Mouse (Mus musculus) embryonic stem cell, embryonic (primary cell): Measurements from ENCODE around the gene Dnajc2.

Experiments
- CTCF ChIA-PET, 4 experiments: fragments of 300-600 bp in 2 of 4; fragments of 350-600 bp in 2 of 4; sonication (Branson Sonifier 250); formaldehyde crosslinking; loops; one replicate each; lab custom pipeline; 2022; ENCODE audit warnings: inconsistent platforms in 2 of 4; lab: Charles Lee
- POLR2A ChIA-PET, 4 experiments: fragments of 300-600 bp in 2 of 4; fragments of 350-600 bp in 2 of 4; sonication (Branson Sonifier 250); formaldehyde crosslinking; loops; one replicate each; lab custom pipeline; 2022; ENCODE audit warnings: antibody characterized with exemption in 4 of 4, inconsistent platforms in 1 of 4; lab: Charles Lee

Dnajc2 gene

DNA sequence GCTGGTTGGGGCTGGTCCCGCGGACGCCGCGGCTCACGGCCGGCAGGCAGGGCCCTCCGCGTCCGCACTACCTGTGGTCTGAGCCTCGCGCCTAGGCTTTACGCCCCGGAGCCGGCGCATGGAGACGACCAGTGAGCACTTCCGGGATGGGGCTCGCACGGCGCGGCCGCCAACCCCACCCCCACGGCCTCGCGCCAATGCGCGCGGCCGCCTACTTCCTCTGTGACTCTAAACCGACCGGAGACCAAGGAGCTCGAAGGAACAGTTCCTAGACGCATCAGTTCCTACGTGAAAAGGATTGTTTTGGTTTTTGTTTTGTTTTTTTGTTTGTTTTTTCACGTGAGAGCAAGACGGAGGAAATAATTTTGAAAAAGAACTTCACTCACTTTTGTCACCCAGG, at the start of gene Dnajc2, which contains the start of gene Psmc2:
Dnajc2 (minus strand) TSS at position 199 of the 400 bp plus-strand sequence.
Psmc2 (plus strand) TSS at position 231 of the 400 bp plus-strand sequence.
- ChIA-PET CTCF (interaction anchor here in 2 of 4 experiments (0.6 to 1.0 kb wide), 3 partner anchors 9 to 145 kb away, joined by 3 to 6 read pairs (median 3); partner anchors contain the start of gene Armc10 (in 1 of the 2)), POLR2A (interaction anchor here in 3 of 4 experiments (0.5 to 3.3 kb wide), 28 partner anchors 8 to 1630 kb away, joined by 3 to 20 read pairs (median 4); partner anchors contain the start of genes Armc10 (in 2 of the 3), Napepld (in 2 of the 3) and Fbxl13 (in 1 of the 3))

DNA sequence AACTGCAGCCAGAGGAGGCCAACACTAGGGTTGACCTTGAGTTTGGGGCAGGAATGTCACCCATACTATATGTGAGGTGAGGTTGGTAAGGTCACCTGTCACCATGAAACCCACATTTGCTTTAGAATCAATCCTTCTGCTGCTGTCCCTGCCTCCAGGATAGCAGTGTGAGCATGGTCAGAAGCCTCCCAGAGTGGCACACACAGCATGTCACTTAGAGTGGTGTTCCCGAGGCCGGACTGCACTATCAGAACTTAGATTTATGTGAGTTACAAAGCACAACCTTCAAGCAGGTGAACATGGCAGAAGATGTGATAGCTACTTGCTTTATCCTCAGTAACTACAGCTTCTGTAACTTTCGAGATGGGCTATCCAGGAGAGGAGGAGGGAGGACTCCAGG, 46.7 kb upstream of the Dnajc2 start:
- ChIA-PET POLR2A (no interaction called here), CTCF (no interaction called here)

DNA sequence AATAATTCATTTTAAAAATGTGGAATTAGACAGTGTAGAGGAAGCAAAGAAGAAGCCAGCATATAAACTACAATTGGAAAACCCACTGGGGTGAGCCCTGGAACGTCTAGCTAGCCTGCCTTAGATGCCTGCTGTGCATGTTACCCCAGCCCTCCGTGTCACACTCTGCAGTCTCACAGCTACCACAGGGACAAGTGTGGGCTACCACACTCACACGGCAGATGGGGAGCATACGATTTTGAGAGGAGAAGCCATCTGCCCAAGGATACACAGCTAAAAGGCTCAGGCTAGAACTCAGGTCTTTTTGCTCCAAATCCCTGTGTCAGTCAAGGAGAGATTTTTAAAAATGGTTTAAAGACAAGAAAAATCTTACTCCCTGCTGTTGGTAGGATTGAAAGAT, 43.8 kb upstream of the Dnajc2 start:
- CTCF ChIA-PET, result interaction anchor here in 1 of 4 experiments (0.7 kb wide), 1 partner anchor 411 kb away, joined by 3 read pairs; no protein-coding TSS in a partner anchor

DNA sequence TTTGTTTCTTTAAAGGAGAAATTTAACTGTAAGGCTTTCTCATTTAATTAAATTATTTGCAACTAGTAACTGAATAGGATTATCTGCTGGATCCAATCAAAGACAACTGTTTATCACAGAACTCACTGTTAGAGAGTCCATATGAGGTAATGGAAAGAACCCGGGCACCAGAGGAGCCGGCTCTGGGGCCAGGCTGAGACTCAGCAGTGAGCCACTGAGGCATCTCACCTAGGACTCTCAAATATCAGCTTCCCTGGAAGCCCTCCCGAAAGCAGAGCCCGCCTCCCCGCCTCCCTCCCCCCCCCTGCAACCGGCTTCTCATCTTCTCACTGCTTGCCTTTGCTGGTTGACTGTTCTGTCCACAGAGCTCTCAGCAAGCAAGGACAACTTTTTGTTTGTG, 42.6 kb upstream of the Dnajc2 start:
- CTCF ChIA-PET, result interaction anchor here in 2 of 4 experiments (1.0 to 2.4 kb wide), 2 partner anchors 8 kb away, joined by 6 to 14 read pairs; no protein-coding TSS in a partner anchor
- POLR2A ChIA-PET, result interaction anchor here in 3 of 4 experiments (0.6 to 2.1 kb wide), 6 partner anchors 14 to 152 kb away, joined by 3 to 8 read pairs (median 6); no protein-coding TSS in a partner anchor

More for the DNA sequence above, 43.8 kb upstream of the Dnajc2 start:
- POLR2A ChIA-PET, result interaction anchor here in 1 of 4 experiments (0.7 kb wide), 1 partner anchor 315 kb away, joined by 3 read pairs; no protein-coding TSS in a partner anchor

DNA sequence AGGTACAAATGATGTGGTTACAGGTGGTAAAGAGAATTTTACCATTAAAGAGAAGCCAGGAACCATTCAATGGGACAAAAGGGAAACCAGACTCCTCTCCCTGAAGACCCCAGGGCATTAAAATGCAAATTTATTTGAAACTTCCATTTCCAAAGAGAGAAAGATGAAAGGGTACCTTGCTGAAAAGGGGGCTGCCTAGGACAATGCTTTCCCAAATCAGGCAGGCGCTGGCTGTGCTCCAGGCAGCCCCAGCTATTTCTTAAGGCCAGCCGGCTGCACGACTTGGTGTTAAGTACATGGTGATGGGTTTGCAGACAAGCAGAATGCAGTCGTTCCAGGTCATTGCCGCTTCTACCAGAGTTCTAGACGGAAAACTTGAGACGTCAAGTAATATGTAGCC, 41.3 kb upstream of the Dnajc2 start:
- POLR2A ChIA-PET, result interaction anchor here (0.5 to 2.1 kb wide), 18 partner anchors 10 to 858 kb away, joined by 3 to 8 read pairs (median 3); partner anchors contain the start of gene Napepld (in 1 of the 4)
- CTCF ChIA-PET, result interaction anchor here in 3 of 4 experiments (1.0 to 3.4 kb wide), 6 partner anchors 10 to 12 kb away, joined by 3 to 14 read pairs (median 8); no protein-coding TSS in a partner anchor

DNA sequence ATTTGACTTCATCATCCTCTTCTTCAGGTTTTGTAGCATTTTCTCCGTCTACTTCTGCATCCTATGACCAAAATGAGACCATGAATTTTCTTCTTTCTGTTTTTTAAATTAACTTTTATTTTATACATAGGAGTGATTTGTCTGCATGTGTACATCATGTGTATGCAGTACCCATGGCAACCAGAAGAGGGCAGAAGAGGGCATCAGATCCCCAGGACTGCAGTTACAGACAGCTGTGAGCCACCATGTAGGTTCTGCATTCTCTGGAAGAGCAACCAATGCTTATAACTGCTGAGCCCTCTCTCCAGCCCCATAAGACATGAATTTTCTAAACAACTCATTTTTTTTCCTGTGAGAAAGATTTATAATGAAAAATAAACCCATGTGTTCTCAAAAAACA, 28.9 kb upstream of the Dnajc2 start:
- ChIA-PET CTCF (interaction anchor here (0.5 to 2.1 kb wide), 21 partner anchors 9 to 675 kb away, joined by 3 to 10 read pairs (median 4); partner anchors contain the start of genes Armc10 (in 1 of the 4) and Fbxl13 (in 1 of the 4)), POLR2A (interaction anchor here in 3 of 4 experiments (0.9 to 1.1 kb wide), 3 partner anchors 11 to 13 kb away, joined by 3 to 5 read pairs (median 3); no protein-coding TSS in a partner anchor)

GRCm38 (mm10) chr5:21810924-21811323, 25.9 kb upstream of the Dnajc2 start:
- CTCF ChIA-PET, result no interaction called here
- POLR2A ChIA-PET, result interaction anchor here in 3 of 4 experiments (0.7 to 2.3 kb wide), 10 partner anchors 12 to 278 kb away, joined by 3 to 9 read pairs (median 3); partner anchors contain the start of gene Napepld (in 1 of the 3)

- ChIA-PET POLR2A (interaction anchor here in 3 of 4 experiments (0.6 to 1.3 kb wide), 6 partner anchors 13 to 296 kb away, joined by 3 to 4 read pairs (median 4); no protein-coding TSS in a partner anchor), CTCF (no interaction called here)
These were observed 19.8 kb upstream of the Dnajc2 start for GRCm38 (mm10) chr5:21804837-21805236.

GRCm38 (mm10) chr5:21803691-21804188, 18.7 kb upstream of the Dnajc2 start:
- CTCF ChIA-PET, result no interaction called here
- POLR2A ChIA-PET, result interaction anchor here in 2 of 4 experiments (0.9 to 2.9 kb wide), 9 partner anchors 11 to 125 kb away, joined by 3 to 24 read pairs (median 3); no protein-coding TSS in a partner anchor

- ChIA-PET CTCF (interaction anchor here in 2 of 4 experiments (1.0 to 1.1 kb wide), 2 partner anchors 11 to 12 kb away, joined by 3 to 4 read pairs; no protein-coding TSS in a partner anchor), POLR2A (interaction anchor here in 2 of 4 experiments (0.9 to 2.9 kb wide), 13 partner anchors 9 to 125 kb away, joined by 3 to 24 read pairs (median 4); partner anchors contain the start of genes Dnajc2 (in 1 of the 2) and Psmc2 (in 1 of the 2))
These were observed 17.9 kb upstream of the Dnajc2 start for GRCm38 (mm10) chr5:21802907-21803306.

GRCm38 (mm10) chr5:21792166-21792565, 7.1 kb upstream of the Dnajc2 start:
- CTCF ChIA-PET, result interaction anchor here in 1 of 4 experiments (1.0 to 1.4 kb wide), 2 partner anchors 57 to 1459 kb away, joined by 3 read pairs; no protein-coding TSS in a partner anchor
- POLR2A ChIA-PET, result interaction anchor here in 3 of 4 experiments (0.6 to 3.1 kb wide), 47 partner anchors 8 to 1641 kb away, joined by 3 to 24 read pairs (median 4); partner anchors contain the start of genes Armc10 (in 2 of the 3), Fbxl13 (in 2 of the 3), Napepld (in 2 of the 3) and Pmpcb (in 2 of the 3)

DNA sequence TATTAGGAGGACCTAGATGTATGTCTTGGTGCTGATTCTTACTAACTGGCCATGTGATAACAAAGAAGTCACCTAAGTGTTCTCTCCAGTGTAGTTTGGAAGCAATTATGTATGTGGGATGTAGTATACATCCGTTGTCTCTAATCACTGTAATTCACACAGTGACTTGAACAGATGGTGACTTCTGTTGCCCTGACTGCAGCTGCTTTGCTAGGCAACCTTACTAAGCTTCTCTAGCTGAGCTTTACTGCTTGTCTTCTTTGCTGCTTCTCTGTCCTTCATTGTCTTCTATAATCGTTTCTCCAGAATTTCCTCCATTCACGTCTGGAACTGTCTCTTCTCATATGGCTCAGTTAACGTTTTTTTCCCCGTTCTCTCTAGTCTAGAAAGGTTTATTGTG, 4.0 kb upstream of the Dnajc2 start:
- CTCF ChIA-PET, result no interaction called here

GRCm38 (mm10) chr5:21787186-21788105, 2.4 kb upstream of the Dnajc2 start:
- CTCF ChIA-PET, result interaction anchor here in 1 of 4 experiments (0.6 kb wide), 1 partner anchor 127 kb away, joined by 3 read pairs; no protein-coding TSS in a partner anchor
- POLR2A ChIA-PET, result interaction anchor here in 3 of 4 experiments (0.6 to 2.4 kb wide), 17 partner anchors 12 to 737 kb away, joined by 3 to 10 read pairs (median 5); partner anchors contain the start of genes Armc10 (in 1 of the 3), Fbxl13 (in 1 of the 3) and Napepld (in 1 of the 3)

More for the DNA sequence above, 4.0 kb upstream of the Dnajc2 start:
- POLR2A ChIA-PET, result interaction anchor here in 1 of 4 experiments (2.1 kb wide), 1 partner anchor 88 kb away, joined by 5 read pairs; the partner anchor contains the start of gene Napepld

DNA sequence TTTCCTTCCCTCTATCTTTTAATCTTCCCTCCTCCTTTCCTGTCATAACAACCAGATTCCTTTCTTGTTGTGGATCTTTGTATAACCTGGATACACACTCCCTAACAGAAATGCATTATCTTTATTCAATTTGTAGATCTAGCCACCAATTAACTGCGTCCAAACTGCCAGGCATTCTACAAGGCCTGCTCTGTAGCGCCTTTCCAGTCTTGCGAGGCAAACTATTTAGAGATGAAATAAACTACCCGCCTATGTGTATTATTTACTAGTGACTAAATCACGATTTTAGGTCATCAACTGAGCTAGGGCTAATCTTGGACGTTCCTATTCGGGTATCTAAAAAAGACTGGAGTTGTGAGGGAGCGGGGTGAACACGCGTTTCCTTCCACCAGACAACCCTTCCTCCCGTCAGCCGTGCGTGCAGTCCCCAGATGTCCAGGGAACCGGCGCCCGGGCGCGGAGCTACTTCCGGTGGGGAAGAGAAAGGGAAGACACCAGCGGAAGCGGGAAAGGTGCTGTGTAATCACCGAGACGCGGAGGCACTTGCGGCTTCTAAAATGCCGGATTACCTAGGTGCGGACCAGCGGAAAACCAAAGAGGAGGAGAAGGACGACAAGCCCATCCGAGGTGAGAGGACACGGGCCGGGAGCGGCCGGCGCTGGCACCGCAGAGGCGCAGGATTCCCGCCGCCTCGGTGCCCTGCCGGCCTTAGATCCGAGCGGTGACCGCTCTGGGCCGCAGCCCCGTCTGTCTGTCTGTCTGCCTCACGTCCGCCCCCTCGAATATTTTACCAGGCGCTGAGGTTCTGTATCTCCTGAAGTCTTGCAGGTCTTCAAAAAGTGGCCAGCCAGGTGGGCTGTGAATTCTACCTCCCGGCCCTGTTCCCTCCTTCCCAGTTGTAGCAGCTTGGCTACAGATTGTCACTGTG, 1.5 kb upstream of the Dnajc2 start:
- POLR2A ChIA-PET, result interaction anchor here in 3 of 4 experiments (0.5 to 2.4 kb wide), 24 partner anchors 10 to 737 kb away, joined by 3 to 10 read pairs (median 4); partner anchors contain the start of genes Armc10 (in 1 of the 3), Fbxl13 (in 1 of the 3) and Napepld (in 1 of the 3)
- CTCF ChIA-PET, result interaction anchor here in 1 of 4 experiments (0.6 kb wide), 2 partner anchors 128 to 1379 kb away, joined by 3 to 9 read pairs; no protein-coding TSS in a partner anchor

- ChIA-PET CTCF (interaction anchor here in 2 of 4 experiments (0.6 to 1.0 kb wide), 3 partner anchors 8 to 145 kb away, joined by 3 to 6 read pairs (median 3); partner anchors contain the start of gene Armc10 (in 1 of the 2)), POLR2A (interaction anchor here in 3 of 4 experiments (0.5 to 3.3 kb wide), 30 partner anchors 7 to 1629 kb away, joined by 3 to 20 read pairs (median 3); partner anchors contain the start of genes Armc10 (in 2 of the 3), Napepld (in 2 of the 3) and Fbxl13 (in 1 of the 3))
These were observed 725 bp upstream of the Dnajc2 start for GRCm38 (mm10) chr5:21785776-21786175.
